Mouse (Mus musculus) lung, adult 2 months (tissue): ENCODE measurements around the gene Snx29. TPM values are rescaled to one million over a fixed set of nuclear protein-coding genes. Genes with fewer than 3 reads are reported as not detected.

Source experiments
- DNase-seq: peaks from one replicate; pipeline ENCODE4 v3.0.0; 2022
- H3K4me1 ChIP-seq: fragments of 200-500 bp; 2 replicates; pipeline ENCODE4 v1.6.1; 2011; ENCODE audit warnings: low read length; ENCODE audit not compliant: control insufficient read depth, insufficient read depth
- H3K4me3 ChIP-seq: fragments of 200-500 bp; replicated peaks from 2 replicates; pipeline ENCODE3; 2011; ENCODE audit warnings: low read depth, mild to moderate bottlenecking, control low read depth, low read length; ENCODE audit errors: extremely low read depth
- CTCF ChIP-seq: fragments of 200-500 bp; IDR thresholded peaks from 2 replicates; pipeline ENCODE4 v1.5.1; 2011; ENCODE audit warnings: mild to moderate bottlenecking, low read length, control low read depth; ENCODE audit not compliant: insufficient read depth
- POLR2A ChIP-seq: fragments of 200-500 bp; IDR thresholded peaks from 2 replicates; pipeline ENCODE4 v1.6.1; 2011; ENCODE audit warnings: low read depth, mild to moderate bottlenecking, control low read depth, low read length, borderline replicate concordance; ENCODE audit errors: extremely low read depth
- WGBS: fragments of 180-500 bp; shearing (Covaris S2); methylation state at CpG from one replicate; pipeline ENCODE4 v1.1.7; 2018; 5-methylcytosine and 5-hydroxymethylcytosine counted together
- polyA plus RNA-seq: library from polyadenylated mRNA; depleted of rRNA; stranded (reverse); fragments of >200 nt; gene quantifications from 2 replicates; pipeline ENCODE4 v1.2.3, GENCODE M21; 2012

Gene Snx29
- polyA plus RNA-seq, 1 experiment: 10.6 TPM

- DNase-seq: no peak
- 49% methylated on average over 10 of the region's 10 CpGs for WGBS
Observed at GRCm38 (mm10) chr16:11475137-11475943, 152.6 kb downstream of the Snx29 start.

GRCm38 (mm10) chr16:11476314-11476713, 153.6 kb downstream of the Snx29 start:
- WGBS: 94% methylated on average over 1 of the region's 1 CpGs
- H3K4me1 ChIP-seq: peaks cover 7% of the 10 kb centered on the region
- no peak for DNase-seq
- no peak overlapping the region for H3K4me3 ChIP-seq
- TF ChIP-seq CTCF: no peak
- no peak for TF ChIP-seq POLR2A

More at GRCm38 (mm10) chr16:11475137-11475943, 152.6 kb downstream of the Snx29 start:
- Histone ChIP-seq H3K4me1 (peaks cover 7% of the 10 kb centered on the region), H3K4me3 (no peak overlapping the region)
- no peak for TF ChIP-seq CTCF

GRCm38 (mm10) chr16:11476968-11477367, 154.3 kb downstream of the Snx29 start:
- no peak for DNase-seq
- Histone ChIP-seq H3K4me3 (no peak overlapping the region), H3K4me1 (peaks cover 7% of the 10 kb centered on the region)
- 78% methylated on average over 2 of the region's 2 CpGs for WGBS
- TF ChIP-seq CTCF: no peak
- TF ChIP-seq POLR2A: no peak

GRCm38 (mm10) chr16:11477591-11477990, 154.9 kb downstream of the Snx29 start:
- peaks cover 7% of the 10 kb centered on the region for H3K4me1 ChIP-seq
- no peak overlapping the region for H3K4me3 ChIP-seq
- TF ChIP-seq CTCF: no peak
- no peak for TF ChIP-seq POLR2A
- 82% methylated on average over 5 of the region's 5 CpGs for WGBS
- DNase-seq: no peak

- DNase-seq: no peak
- Histone ChIP-seq H3K4me3 (no peak overlapping the region), H3K4me1 (peaks cover 3% of the 10 kb centered on the region; the same call in 1 of the 2 replicates)
- 71% methylated on average over 4 of the region's 4 CpGs for WGBS
- TF ChIP-seq POLR2A: no peak
- no peak for TF ChIP-seq CTCF
Observed at GRCm38 (mm10) chr16:11479605-11480004, 156.9 kb downstream of the Snx29 start.

- 70% methylated on average over 2 of the region's 2 CpGs for WGBS
- Histone ChIP-seq H3K4me3 (no peak overlapping the region), H3K4me1 (no peaks in the 10 kb centered on the region)
- TF ChIP-seq POLR2A (no peak), CTCF (no peak)
- no peak for DNase-seq
Observed at GRCm38 (mm10) chr16:11482189-11482588, 159.5 kb downstream of the Snx29 start.

- 57% methylated on average over 7 of the region's 7 CpGs for WGBS
- no peak overlapping the region for H3K4me3 ChIP-seq
- DNase-seq: no peak
- no peaks in the 10 kb centered on the region; the same call in 1 of the 2 replicates for H3K4me1 ChIP-seq
- TF ChIP-seq POLR2A: no peak
- no peak for TF ChIP-seq CTCF
Observed at GRCm38 (mm10) chr16:11494895-11495294, 172.2 kb downstream of the Snx29 start.

GRCm38 (mm10) chr16:11495923-11496616, 173.4 kb downstream of the Snx29 start:
- 79% methylated on average over 10 of the region's 10 CpGs for WGBS
- TF ChIP-seq CTCF (no peak), POLR2A (no peak)
- Histone ChIP-seq H3K4me3 (no peak overlapping the region), H3K4me1 (peaks cover 2% of the 10 kb centered on the region; the same call in 1 of the 2 replicates)
- no peak for DNase-seq

- H3K4me3 ChIP-seq: no peak overlapping the region
- DNase-seq: no peak
- peaks cover 4% of the 10 kb centered on the region; the same call in 1 of the 2 replicates for H3K4me1 ChIP-seq
- whole genome bisulfite sequencing: 88% methylated on average over 3 of the region's 3 CpGs
- no peak for TF ChIP-seq CTCF
- TF ChIP-seq POLR2A: no peak
Observed at GRCm38 (mm10) chr16:11496721-11497120, 174.0 kb downstream of the Snx29 start.
